Mouse (Mus musculus): ENCODE data around the gene Rfc2. TPM values are rescaled to one million over a fixed set of nuclear protein-coding genes. Genes with fewer than 3 reads are reported as not detected.

Rfc2 gene
- total RNA-seq (2012; rRNA removed) (268 and 304 TPM in 2 replicates), polyA plus RNA-seq (2012; ENCODE audit: insufficient read depth in 1 of 2, insufficient read length in 2 of 2, low read depth in 1 of 2, low replicate concordance in 2 of 2, missing spikeins in 1 of 2) (100 to 1,000 TPM in 1 of 2 experiments, not detected in 1; 424 TPM)

GRCm38 (mm10) chr5:134581146-134581545 lies at the start of gene Rfc2:
TSS of gene Rfc2 (plus strand) at chr5:134581366.
- peaks cover 0 to 21% of the 10 kb centered on the region in 2 experiments; a peak in 2 of 4 replicates for H3K36me3 ChIP-seq (ENCODE audit: control insufficient read depth in 1 of 2, insufficient read depth in 2 of 2, low read length in 2 of 2)
- peaks cover 2 to 28% of the 10 kb centered on the region in 2 experiments for H3K4me1 ChIP-seq (ENCODE audit: control insufficient read depth in 1 of 2, insufficient read depth in 2 of 2, low read length in 2 of 2)
- H3K4me3 ChIP-seq (ENCODE audit: control insufficient read depth in 1 of 2, insufficient read depth in 1 of 2, low read depth in 2 of 2, low read length in 2 of 2), result no peak within 1 kb of the TSS
- no peak within 1 kb of the TSS for H3K27ac ChIP-seq (ENCODE audit: control insufficient read depth, low read depth, low read length)
- no peaks in the 10 kb centered on the region for H3K9me3 ChIP-seq (replicated peaks; ENCODE audit: insufficient read depth, low read length)
- H3K9ac ChIP-seq (ENCODE audit: control insufficient read depth, low read depth, low read length, poor library complexity, severe bottlenecking), result peak within 1 kb of the TSS; percentile 23; the same call in 1 of the 2 replicates
- H3K79me2 ChIP-seq (ENCODE audit: control insufficient read depth, insufficient read depth, low read length, poor library complexity), result peaks cover 19% of the 10 kb centered on the region
- no peak for DNase-seq (ENCODE audit: low read depth, low spot score)
- no peaks in the 10 kb centered on the region for H3K27me3 ChIP-seq (ENCODE audit: control insufficient read depth in 1 of 2, insufficient read depth in 2 of 2, low read length in 2 of 2)
- TF ChIP-seq RCOR1 (IDR thresholded peaks at IDR 0.05; ENCODE audit: low read depth, low read length) (no peak), UBTF (IDR thresholded peaks at IDR 0.05; ENCODE audit: borderline replicate concordance, insufficient read depth, low read depth, low read length) (no peak), ETS1 (IDR thresholded peaks at IDR 0.05; ENCODE audit: low read depth, low read length) (no peak), MAX (IDR thresholded peaks at IDR 0.05; ENCODE audit: low read length) (no peak), SMC3 (IDR thresholded peaks at IDR 0.05; ENCODE audit: low read depth, low read length) (no peak), BHLHE40 (IDR thresholded peaks at IDR 0.05; ENCODE audit: borderline replicate concordance, low read depth, low read length) (no peak), TBP (IDR thresholded peaks at IDR 0.05; ENCODE audit: low read depth, low read length) (no peak), JUND (IDR thresholded peaks at IDR 0.05; ENCODE audit: low read depth, low read length) (no peak), POLR2AphosphoS5 (IDR thresholded peaks at IDR 0.05; ENCODE audit: borderline replicate concordance, low read depth, low read length) (no peak), POLR2A (IDR thresholded peaks at IDR 0.05; ENCODE audit: control insufficient read depth in 1 of 2, insufficient read depth in 1 of 2, low read depth in 1 of 2, low read length in 2 of 2, poor library complexity in 1 of 2) (no peak), ZC3H11A (IDR thresholded peaks at IDR 0.05; ENCODE audit: low read depth, low read length) (no peak)

DNA sequence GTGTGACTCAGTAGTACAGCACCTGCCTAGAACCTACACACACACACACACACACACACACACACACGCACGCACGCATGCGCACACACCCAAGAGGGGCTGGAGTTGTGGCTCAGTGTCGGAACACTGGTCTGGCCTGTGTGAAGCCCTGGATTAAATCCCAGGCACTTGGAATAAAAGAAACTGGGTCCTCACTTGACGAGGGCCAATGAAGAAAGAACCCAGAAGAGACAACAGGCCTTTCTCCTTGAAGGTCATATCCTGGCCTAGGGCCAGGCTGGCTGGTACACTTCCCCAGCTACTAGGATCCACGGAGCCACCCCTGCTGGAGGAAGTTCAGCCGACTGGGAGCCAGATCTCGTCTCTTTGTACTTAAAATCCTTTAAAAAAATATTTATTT lies 49.6 kb upstream of the Rfc2 start:
- H3K27ac ChIP-seq (ENCODE audit: control insufficient read depth, low read depth, low read length), result no peak overlapping the region
- DNase-seq (ENCODE audit: low read depth, low spot score), result no peak
- no peaks in the 10 kb centered on the region for H3K9me3 ChIP-seq (replicated peaks; ENCODE audit: insufficient read depth, low read length)
- H3K36me3 ChIP-seq (ENCODE audit: control insufficient read depth in 1 of 2, insufficient read depth in 2 of 2, low read length in 2 of 2), result no peaks in the 10 kb centered on the region
- TF ChIP-seq POLR2A (IDR thresholded peaks at IDR 0.05; ENCODE audit: control insufficient read depth in 1 of 2, insufficient read depth in 1 of 2, low read depth in 1 of 2, low read length in 2 of 2, poor library complexity in 1 of 2), result no peak
- TF ChIP-seq TBP (IDR thresholded peaks at IDR 0.05; ENCODE audit: low read depth, low read length), result no peak
- no peak for TF ChIP-seq NELFE (IDR thresholded peaks at IDR 0.05; ENCODE audit: low read depth, low read length)
- no peak for TF ChIP-seq SMC3 (IDR thresholded peaks at IDR 0.05; ENCODE audit: low read depth, low read length)
- TF ChIP-seq USF1 (IDR thresholded peaks at IDR 0.05; ENCODE audit: low read depth, low read length), result no peak
- no peak for TF ChIP-seq ZC3H11A (IDR thresholded peaks at IDR 0.05; ENCODE audit: low read depth, low read length)
- H3K9ac ChIP-seq (ENCODE audit: control insufficient read depth, low read depth, low read length, poor library complexity, severe bottlenecking), result no peak overlapping the region
- H3K4me3 ChIP-seq (ENCODE audit: control insufficient read depth in 1 of 2, insufficient read depth in 1 of 2, low read depth in 2 of 2, low read length in 2 of 2), result no peak overlapping the region
- no peaks in the 10 kb centered on the region for H3K79me2 ChIP-seq (ENCODE audit: control insufficient read depth, insufficient read depth, low read length, poor library complexity)
- H3K27me3 ChIP-seq (ENCODE audit: control insufficient read depth in 1 of 2, insufficient read depth in 2 of 2, low read length in 2 of 2), result no peaks in the 10 kb centered on the region
- H3K4me1 ChIP-seq (ENCODE audit: control insufficient read depth in 1 of 2, insufficient read depth in 2 of 2, low read length in 2 of 2), result no peaks in the 10 kb centered on the region

DNA sequence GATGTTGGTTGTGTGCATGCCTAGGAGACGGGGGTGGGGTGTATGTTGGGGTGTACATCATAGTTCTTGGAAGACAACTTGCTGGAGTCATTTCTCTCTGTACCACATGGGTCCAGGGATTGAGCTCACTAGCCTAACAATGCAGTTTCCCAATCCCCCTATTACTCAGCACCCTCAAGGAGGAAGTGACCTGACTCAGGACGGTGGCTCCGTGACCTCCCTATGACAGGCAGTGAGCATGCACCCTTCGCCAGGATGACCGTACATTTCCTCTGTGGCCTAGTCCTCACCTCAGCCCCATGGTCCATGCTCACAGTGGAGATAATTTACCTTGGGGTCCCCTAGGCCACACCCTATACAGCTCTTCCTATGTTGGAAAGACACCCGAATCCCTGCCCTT lies 48.7 kb upstream of the Rfc2 start:
- Histone ChIP-seq H3K4me1 (ENCODE audit: control insufficient read depth in 1 of 2, insufficient read depth in 2 of 2, low read length in 2 of 2) (no peaks in the 10 kb centered on the region), H3K27ac (ENCODE audit: control insufficient read depth, low read depth, low read length) (no peak overlapping the region), H3K27me3 (ENCODE audit: control insufficient read depth in 1 of 2, insufficient read depth in 2 of 2, low read length in 2 of 2) (no peaks in the 10 kb centered on the region), H3K4me3 (ENCODE audit: control insufficient read depth in 1 of 2, insufficient read depth in 1 of 2, low read depth in 2 of 2, low read length in 2 of 2) (no peak overlapping the region), H3K9ac (ENCODE audit: control insufficient read depth, low read depth, low read length, poor library complexity, severe bottlenecking) (no peak overlapping the region), H3K36me3 (ENCODE audit: control insufficient read depth in 1 of 2, insufficient read depth in 2 of 2, low read length in 2 of 2) (no peaks in the 10 kb centered on the region), H3K79me2 (ENCODE audit: control insufficient read depth, insufficient read depth, low read length, poor library complexity) (no peaks in the 10 kb centered on the region), H3K9me3 (replicated peaks; ENCODE audit: insufficient read depth, low read length) (no peaks in the 10 kb centered on the region)
- TF ChIP-seq USF2 (IDR thresholded peaks at IDR 0.05; ENCODE audit: borderline replicate concordance in 1 of 2, insufficient read depth in 1 of 2, low read depth in 1 of 2, low read length in 2 of 2) (no peak), HCFC1 (IDR thresholded peaks at IDR 0.05; ENCODE audit: low read depth, low read length) (no peak), ZKSCAN1 (IDR thresholded peaks at IDR 0.05; ENCODE audit: low read depth, low read length) (no peak), MAX (IDR thresholded peaks at IDR 0.05; ENCODE audit: low read length) (no peak), RCOR1 (IDR thresholded peaks at IDR 0.05; ENCODE audit: low read depth, low read length) (no peak), MXI1 (IDR thresholded peaks at IDR 0.05; ENCODE audit: low read depth, low read length) (no peak), RAD21 (IDR thresholded peaks at IDR 0.05; ENCODE audit: low read depth, low read length) (no peak), E2F4 (IDR thresholded peaks at IDR 0.05; ENCODE audit: borderline replicate concordance, low read depth, low read length) (no peak), POLR2A (IDR thresholded peaks at IDR 0.05; ENCODE audit: control insufficient read depth in 1 of 2, insufficient read depth in 1 of 2, low read depth in 1 of 2, low read length in 2 of 2, poor library complexity in 1 of 2) (no peak), UBTF (IDR thresholded peaks at IDR 0.05; ENCODE audit: borderline replicate concordance, insufficient read depth, low read depth, low read length) (no peak), JUND (IDR thresholded peaks at IDR 0.05; ENCODE audit: low read depth, low read length) (no peak), MEF2A (IDR thresholded peaks at IDR 0.05; ENCODE audit: extremely low read depth, insufficient replicate concordance, low read depth, low read length, poor library complexity, severe bottlenecking) (no peak), SMC3 (IDR thresholded peaks at IDR 0.05; ENCODE audit: low read depth, low read length) (no peak), NRF1 (IDR thresholded peaks at IDR 0.05; ENCODE audit: insufficient read depth, low read depth, low read length, poor library complexity, severe bottlenecking) (no peak)
- no peak for DNase-seq (ENCODE audit: low read depth, low spot score)

Measured in MEL (cell line).